Mouse (Mus musculus): ENCODE data around the gene Vwa5b2. TPM values are rescaled to one million over a fixed set of nuclear protein-coding genes. Genes with fewer than 3 reads are reported as not detected.

Vwa5b2 gene
- polyA plus RNA-seq (2017; shearing (Covaris generic)): not detected

DNA sequence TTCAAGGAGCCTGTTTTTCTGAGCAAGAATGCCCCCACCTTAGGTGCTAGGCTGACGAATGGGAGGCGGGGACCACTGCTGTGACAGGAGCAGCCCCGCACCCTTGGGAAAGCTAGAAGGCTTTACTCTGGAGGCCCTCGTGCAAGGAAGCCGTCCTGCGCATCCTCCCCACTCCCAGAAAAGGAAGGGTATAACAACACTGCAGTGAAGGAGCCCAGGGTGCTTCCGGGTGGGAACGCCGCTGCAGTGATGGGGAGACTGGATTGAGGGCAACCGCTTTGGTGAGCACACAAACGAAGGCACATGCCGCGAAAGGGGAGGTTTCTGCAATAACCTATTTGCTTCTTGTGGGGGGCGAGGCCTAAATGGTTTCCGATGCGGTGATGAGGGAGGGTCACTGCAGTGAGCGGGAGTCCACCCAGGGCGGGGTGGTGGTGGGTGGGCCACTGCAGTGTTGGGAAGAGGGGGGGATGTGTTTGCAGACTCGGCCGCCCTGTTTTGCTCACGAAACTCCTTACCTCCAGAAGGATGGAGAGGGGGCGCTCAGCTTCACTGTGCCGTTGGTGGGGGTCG, at the start of gene Vwa5b2:
Gene Vwa5b2 (plus strand): TSS at position 106 of the 573 bp plus-strand sequence.

DNA sequence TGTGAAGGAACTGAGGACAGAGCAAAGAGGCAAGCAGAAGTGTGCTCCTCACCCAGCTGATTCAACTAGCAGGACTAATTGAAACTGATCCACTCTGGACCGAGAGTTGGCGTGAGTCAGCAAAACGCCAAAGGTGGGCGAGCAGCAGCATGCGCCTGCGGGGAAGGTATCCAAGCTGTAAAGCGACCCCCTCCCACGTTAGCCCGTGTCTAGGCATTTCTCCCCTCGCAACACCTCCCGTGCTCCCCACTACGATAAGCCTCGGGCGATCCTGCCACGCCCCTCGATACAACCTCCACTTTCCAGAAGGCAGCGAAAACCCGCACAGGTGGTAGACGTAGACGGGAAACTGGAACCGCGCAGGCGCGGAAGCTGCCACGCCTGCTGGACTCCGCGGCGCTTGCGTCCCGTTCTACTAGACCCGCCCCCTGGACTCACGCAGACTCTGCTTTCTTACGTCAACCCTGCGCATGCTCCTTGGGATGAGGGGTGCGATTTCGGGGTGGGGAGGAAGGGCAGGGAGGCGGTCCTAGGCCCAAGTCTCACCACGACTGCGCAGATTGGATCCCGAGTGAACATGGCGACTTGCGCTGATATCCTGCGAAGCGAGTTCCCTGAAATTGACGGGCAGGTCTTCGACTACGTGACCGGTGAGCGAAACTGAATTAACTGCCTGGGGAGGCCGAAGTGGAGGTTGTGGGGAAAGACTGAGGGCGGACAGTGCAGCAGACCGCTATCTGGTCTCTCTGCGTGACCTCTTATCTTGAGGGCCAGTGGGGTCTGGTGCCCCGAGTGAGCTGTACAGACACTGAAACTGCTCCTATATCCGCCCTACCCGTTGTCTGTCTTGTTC, 40.9 kb upstream of the Vwa5b2 start, which contains the start of gene Abcf3:
Gene Abcf3 (plus strand): TSS at position 482 of the 853 bp plus-strand sequence.

DNA sequence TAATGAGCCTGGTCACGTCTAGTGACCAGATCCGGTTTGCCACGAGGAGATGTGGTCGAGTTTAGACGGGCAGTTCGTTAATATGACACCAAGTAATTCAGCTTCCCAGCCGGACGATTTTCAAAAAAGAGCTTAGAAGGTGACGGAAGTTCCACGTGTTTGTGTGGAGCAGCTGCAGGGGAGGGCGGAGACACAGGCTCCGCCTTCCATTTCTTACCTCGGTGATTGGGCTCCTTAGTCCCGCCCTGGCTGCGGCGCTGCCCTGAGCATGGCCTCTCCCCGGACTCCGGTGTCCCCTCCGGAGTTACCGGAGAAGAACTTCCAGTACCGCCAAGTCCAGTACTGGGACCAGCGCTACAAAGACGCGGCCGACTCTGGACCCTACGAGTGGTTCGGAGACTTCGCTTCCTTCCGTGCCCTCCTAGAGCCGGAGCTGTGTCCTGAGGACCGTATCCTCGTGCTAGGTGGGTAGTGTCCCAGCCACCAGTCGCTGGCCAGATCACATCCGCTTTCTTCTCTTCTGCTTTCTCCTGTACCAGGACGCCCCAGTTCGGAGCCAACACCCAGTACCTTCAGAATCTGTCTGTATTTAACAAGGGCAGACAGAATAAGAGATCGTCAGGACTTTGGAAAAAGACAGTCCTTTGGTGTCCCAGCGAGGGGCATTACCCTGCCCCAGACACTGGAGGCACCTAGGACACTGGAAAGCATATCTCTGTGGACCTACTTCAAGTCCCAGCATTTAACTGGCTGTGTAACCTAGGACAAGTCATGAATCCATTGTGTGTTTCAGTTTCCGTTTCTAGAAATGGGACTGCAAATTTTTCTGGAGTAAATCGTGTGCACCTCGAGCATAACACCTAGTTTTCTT, 22.3 kb downstream of the Vwa5b2 start, which contains the start of the genes Eef1akmt4, Gm49333 and Alg3:
Gene Eef1akmt4 (plus strand): TSS at position 237 of the 871 bp plus-strand sequence.
Gene Gm49333 (plus strand): TSS at position 254 of the 871 bp plus-strand sequence.
Gene Alg3 (minus strand): TSS at position 379 of the 871 bp plus-strand sequence.

DNA sequence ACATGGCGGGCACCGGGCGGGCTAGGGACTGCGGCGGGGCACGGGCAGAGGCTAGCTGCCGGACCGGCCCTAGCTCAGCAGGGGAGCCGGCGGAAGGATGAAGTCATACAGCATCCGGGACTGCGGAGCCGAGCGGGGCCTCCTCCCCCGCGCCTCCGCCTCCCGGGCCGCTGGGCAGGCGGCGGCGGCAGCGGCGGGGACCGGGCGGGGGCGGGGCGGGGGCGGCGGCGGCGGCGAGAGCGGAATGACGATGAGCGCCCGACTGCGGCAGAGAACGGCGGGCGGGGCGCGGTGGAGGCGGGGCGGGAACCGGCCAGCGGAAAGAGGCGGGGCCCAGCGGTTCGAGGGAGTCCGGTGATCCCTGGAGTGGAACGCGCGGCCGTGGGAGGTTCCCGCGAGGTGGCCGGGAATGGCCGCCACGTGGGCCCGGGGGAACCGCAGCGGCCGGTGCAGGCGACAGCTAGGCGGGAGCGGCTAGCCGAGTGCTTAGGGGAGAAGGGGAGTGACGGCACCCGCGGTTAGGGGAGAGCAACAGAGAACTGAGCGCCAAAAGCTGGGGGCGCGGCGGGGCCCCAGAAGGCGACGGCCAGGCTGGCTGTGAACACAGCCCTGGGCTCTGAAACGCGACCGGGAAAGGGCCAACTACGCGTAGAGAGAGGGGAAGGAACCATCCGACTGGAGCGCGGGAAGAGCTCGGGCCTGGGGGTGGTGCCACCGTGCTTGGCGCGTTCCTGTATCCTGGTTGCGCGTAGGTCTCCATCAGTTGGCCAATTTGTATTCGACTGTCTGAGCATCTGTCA, 32.1 kb downstream of the Vwa5b2 start, which contains the start of gene Camk2n2:
Gene Camk2n2 (minus strand): TSS at position 97 of the 800 bp plus-strand sequence.

DNA sequence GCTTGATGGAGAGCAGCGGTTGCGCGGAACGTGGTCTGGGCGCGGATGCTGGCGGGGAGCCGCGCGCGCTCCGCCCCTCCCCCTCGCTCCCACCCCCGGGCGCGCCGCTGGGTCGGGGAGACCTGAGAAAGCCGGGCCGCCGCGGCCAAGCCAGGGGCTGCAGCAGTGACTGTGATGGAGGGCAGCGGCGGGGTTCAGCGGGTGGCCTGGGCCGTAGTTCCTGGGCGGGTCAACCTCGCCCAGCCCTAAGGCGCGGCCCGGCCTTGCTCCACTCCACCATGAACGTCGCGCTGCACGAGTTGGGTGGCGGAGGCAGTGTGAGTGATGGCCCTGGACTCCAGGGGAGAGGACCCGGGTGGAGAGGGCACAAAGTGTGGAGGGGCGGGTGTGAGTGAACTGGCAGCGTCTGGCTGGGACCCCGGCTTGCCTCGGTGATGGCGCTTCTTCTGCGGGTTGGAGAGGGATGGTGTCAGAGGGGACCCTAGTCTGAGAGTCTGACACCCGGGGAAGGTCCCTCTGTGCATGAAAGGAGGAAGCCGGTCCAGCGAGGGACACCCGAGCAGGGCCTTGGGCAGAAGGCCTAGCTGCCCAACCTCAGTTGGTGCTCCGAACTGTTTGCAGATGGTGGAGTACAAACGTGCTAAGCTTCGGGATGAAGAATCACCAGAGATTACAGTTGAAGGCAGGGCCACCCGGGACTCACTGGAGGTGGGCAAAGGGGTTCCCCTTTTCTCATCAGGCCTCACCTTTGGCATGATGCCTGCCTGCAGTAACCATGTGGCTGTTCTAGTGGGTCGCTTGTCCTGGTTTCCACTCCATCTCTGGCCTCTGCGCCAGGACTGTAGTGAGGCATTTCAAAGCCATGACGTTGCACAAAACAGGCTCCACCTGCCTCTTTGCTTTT, 40.7 kb downstream of the Vwa5b2 start, which contains the start of gene Ece2:
Gene Ece2 (plus strand): TSS at position 98 of the 904 bp plus-strand sequence.

DNA sequence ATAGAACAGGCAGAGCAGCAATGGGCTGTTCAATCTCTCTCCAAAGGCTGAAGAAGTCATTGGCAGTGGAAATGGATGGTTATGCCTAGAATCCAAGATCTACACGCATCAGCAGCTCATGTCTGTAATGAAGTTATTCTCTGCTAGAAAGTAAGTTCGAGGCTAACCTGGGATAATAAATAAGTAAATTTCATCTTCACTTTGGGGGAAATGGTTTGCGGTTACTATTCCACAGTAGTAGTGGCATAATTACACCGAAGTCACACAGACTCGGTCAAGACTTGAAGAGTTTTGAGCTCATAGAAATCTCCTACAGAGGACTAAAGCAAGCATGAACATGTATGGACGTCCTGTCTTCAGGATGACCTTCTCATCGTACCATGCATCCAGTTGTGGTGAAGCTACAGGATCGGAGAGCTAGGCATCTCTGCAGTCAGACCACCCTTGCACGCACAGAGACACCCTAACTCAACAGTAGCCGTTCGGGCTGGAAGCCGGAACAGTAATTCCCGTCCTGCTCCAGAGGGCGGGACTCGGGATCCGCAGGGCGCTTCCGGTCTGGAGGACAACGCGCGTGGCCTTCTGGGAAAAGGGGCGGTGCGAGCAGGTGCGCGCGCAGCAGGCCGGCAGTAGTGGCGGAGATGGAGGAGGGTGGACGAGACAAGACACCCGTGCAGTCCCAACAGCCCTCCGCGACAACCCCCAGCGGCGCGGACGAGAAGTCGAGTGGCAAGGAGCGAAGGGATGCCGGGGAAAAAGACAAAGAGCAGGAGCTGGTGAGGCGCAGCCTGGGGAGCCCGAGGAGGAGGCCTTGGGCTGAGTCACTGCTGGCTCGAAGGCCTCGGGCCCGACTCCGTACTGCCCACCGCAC, 62.0 kb downstream of the Vwa5b2 start, which contains the start of gene Psmd2:
Gene Psmd2 (plus strand): TSS at position 577 of the 871 bp plus-strand sequence.

Other genes with a start within 250 kb of the Vwa5b2 start
- gene Abcc5, start 163.1 kb upstream of the Vwa5b2 start, polyA plus RNA-seq (2017; shearing (Covaris generic)): 10 to 100 TPM; 16.2 to 19.3 TPM
- gene Eif2b5, start 90.7 kb upstream of the Vwa5b2 start, polyA plus RNA-seq (2017; shearing (Covaris generic)): 10 to 100 TPM; 73.2 to 74.0 TPM
- gene Dvl3, start 72.5 kb upstream of the Vwa5b2 start, polyA plus RNA-seq (2017; shearing (Covaris generic)): 10 to 100 TPM; 20.9 to 22.7 TPM
- 100 to 1,000 TPM; 411 to 418 TPM for gene Ap2m1, start 54.0 kb upstream of the Vwa5b2 start, polyA plus RNA-seq (2017; shearing (Covaris generic))
- gene Abcf3, start 40.9 kb upstream of the Vwa5b2 start, polyA plus RNA-seq (2017; shearing (Covaris generic)): 10 to 100 TPM; 49.6 to 52.3 TPM
- gene Eef1akmt4, start 22.1 kb downstream of the Vwa5b2 start, polyA plus RNA-seq (2017; shearing (Covaris generic)): 10 to 100 TPM; 13.8 to 23.8 TPM
- under 1 TPM in 1 of 2 experiments, not detected in 1; 0.13 TPM for gene Gm49333, start 22.1 kb downstream of the Vwa5b2 start, polyA plus RNA-seq (2017; shearing (Covaris generic))
- 10 to 100 TPM; 36.7 to 37.5 TPM for gene Alg3, start 22.3 kb downstream of the Vwa5b2 start, polyA plus RNA-seq (2017; shearing (Covaris generic))
- gene Camk2n2, start 31.8 kb downstream of the Vwa5b2 start, polyA plus RNA-seq (2017; shearing (Covaris generic)): under 1 TPM; 0.14 to 0.41 TPM
- gene Ece2, start 40.4 kb downstream of the Vwa5b2 start, polyA plus RNA-seq (2017; shearing (Covaris generic)): under 1 TPM in 1 of 2 experiments, not detected in 1; 0.07 TPM
- 100 to 1,000 TPM; 225 to 261 TPM for gene Psmd2, start 62.2 kb downstream of the Vwa5b2 start, polyA plus RNA-seq (2017; shearing (Covaris generic))
- 100 to 1,000 TPM in 1 of 2 experiments, 10 to 100 TPM in 1; 81.8 to 105 TPM for gene Eif4g1, start 78.8 kb downstream of the Vwa5b2 start, polyA plus RNA-seq (2017; shearing (Covaris generic))
- gene Fam131a, start 103.8 kb downstream of the Vwa5b2 start, polyA plus RNA-seq (2017; shearing (Covaris generic)): 1 to 10 TPM in 1 of 2 experiments, under 1 TPM in 1; 0.67 to 2.9 TPM
- 10 to 100 TPM; 50.0 to 67.7 TPM for gene Polr2h, start 128.2 kb downstream of the Vwa5b2 start, polyA plus RNA-seq (2017; shearing (Covaris generic))
- gene Clcn2, start 128.3 kb downstream of the Vwa5b2 start, polyA plus RNA-seq (2017; shearing (Covaris generic)): 1 to 10 TPM; 2.7 to 3.2 TPM
- not detected for gene Chrd, start 143.7 kb downstream of the Vwa5b2 start, polyA plus RNA-seq (2017; shearing (Covaris generic))
- gene Thpo, start 145.0 kb downstream of the Vwa5b2 start, polyA plus RNA-seq (2017; shearing (Covaris generic)): under 1 TPM; 0.10 to 0.24 TPM

All from activated CD4-positive, CD25-positive, alpha-beta regulatory T cell (primary cell).